Mouse (Mus musculus) embryonic facial prominence, embryonic 11.5 days (tissue): ENCODE measurements around the gene Pkd1l2. TPM values are rescaled to one million over a fixed set of nuclear protein-coding genes. Genes with fewer than 3 reads are reported as not detected.

Experiments used
- ATAC-seq: fragments of 200-750 bp; cut with Nextera tagmentation; replicated peaks from 2 replicates; pipeline ENCODE4 v1.8.0; 2017; ENCODE audit warnings: low read depth; ENCODE audit not compliant: insufficient number of reproducible peaks, low FRiP score, low TSS enrichment
- DNase-seq: peaks from one replicate; pipeline ENCODE4 v3.0.0-alpha.2; 2015; ENCODE audit warnings: low spot score
- H3K27ac ChIP-seq: fragments of 300-500 bp; sonication (generic); replicated peaks from 2 replicates; pipeline ENCODE4 v1.5.1; 2014; ENCODE audit warnings: mild to moderate bottlenecking, low read depth, low read length, control low read depth
- H3K27me3 ChIP-seq: fragments of 300-500 bp; sonication (generic); 2 replicates; pipeline ENCODE4 v1.6.1; 2014; ENCODE audit warnings: mild to moderate bottlenecking, low read length, moderate library complexity, mixed read lengths; ENCODE audit not compliant: control insufficient read depth, insufficient read depth
- H3K36me3 ChIP-seq: fragments of 300-500 bp; sonication (generic); replicated peaks from 2 replicates; pipeline ENCODE4 v1.6.1; 2014; ENCODE audit warnings: low read depth, mild to moderate bottlenecking, low read length, moderate library complexity, mixed read lengths; ENCODE audit not compliant: control insufficient read depth, insufficient read depth
- H3K4me1 ChIP-seq: fragments of 300-500 bp; sonication (generic); 2 replicates; pipeline ENCODE4 v1.6.1; 2014; ENCODE audit warnings: low read length, mixed read lengths; ENCODE audit not compliant: control insufficient read depth, insufficient read depth
- H3K4me2 ChIP-seq: fragments of 300-500 bp; sonication (generic); 2 replicates; pipeline ENCODE4 v1.6.1; 2014; ENCODE audit warnings: low read depth, mild to moderate bottlenecking, control low read depth, low read length, moderate library complexity
- H3K4me3 ChIP-seq: fragments of 300-500 bp; sonication (generic); 2 replicates; pipeline ENCODE4 v1.5.1; 2014; ENCODE audit warnings: low read depth, low read length, control low read depth
- H3K9ac ChIP-seq: fragments of 300-500 bp; sonication (generic); replicated peaks from 2 replicates; pipeline ENCODE4 v1.6.1; 2014; ENCODE audit warnings: mild to moderate bottlenecking, control low read depth, low read length
- H3K9me3 ChIP-seq: fragments of 300-500 bp; sonication (generic); replicated peaks from 2 replicates; pipeline ENCODE4 v1.6.1; 2016; ENCODE audit warnings: mild to moderate bottlenecking, low read length, inconsistent platforms, mixed read lengths; ENCODE audit not compliant: control insufficient read depth
- WGBS: fragments of 180-500 bp; shearing (Covaris S2); extraction: QIAGEN DNeasy Blood & Tissue Kit; methylation state at CpG from one replicate; pipeline ENCODE4 v1.1.7; 2014; 5-methylcytosine and 5-hydroxymethylcytosine counted together
- polyA plus RNA-seq: library from polyadenylated mRNA; unstranded; fragments of >200 nt; fragmentation: Nextera tagmentation; extraction: Ambion mirVana; gene quantifications from 2 replicates; pipeline ENCODE4 v1.2.1, GENCODE M21; 2014

Pkd1l2 gene
- polyA plus RNA-seq, 1 experiment from 2014 or later: not detected

DNA sequence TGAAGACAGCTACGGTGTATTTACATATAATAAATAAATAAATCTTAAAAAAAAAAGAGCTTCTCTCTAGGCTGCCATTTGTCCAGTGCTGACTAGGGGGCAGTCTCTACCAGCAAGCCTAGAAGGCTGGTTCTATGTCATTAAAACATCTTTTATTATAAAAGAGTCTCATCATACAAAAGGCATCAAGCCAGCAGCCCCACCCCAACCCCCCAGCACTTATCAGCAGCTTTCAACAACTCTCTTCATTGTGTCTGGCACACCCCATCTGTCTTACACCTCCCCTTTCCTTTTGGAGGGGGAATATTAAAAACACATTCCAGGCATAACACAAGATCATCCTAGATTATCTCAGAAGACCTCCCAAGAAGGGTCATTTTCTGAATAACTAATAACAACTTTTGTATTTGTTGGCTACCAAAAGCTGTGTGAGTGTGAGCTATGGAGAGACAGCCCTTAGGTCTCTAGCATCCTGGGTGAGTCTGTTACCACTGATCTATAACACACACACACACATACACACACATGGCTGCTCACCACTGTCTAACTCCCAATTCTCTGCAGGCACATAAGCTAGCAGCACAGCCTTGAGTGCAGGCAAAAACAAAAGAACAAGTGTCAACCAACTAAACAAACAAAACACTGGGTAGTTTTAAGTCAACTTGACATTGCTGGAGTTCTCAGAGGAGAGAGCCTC, 59.8 kb downstream of the Pkd1l2 start:
- no peaks in the 10 kb centered on the region for H3K9me3 ChIP-seq
- no peaks in the 10 kb centered on the region for H3K27me3 ChIP-seq
- no peak overlapping the region for H3K27ac ChIP-seq
- H3K4me3 ChIP-seq: no peak overlapping the region
- no peak for ATAC-seq
- H3K9ac ChIP-seq: no peak overlapping the region
- H3K4me1 ChIP-seq: no peaks in the 10 kb centered on the region
- H3K36me3 ChIP-seq: no peaks in the 10 kb centered on the region
- no peak overlapping the region for H3K4me2 ChIP-seq
- DNase-seq: no peak
- 76% methylated on average over 1 of the region's 1 CpGs for WGBS

DNA sequence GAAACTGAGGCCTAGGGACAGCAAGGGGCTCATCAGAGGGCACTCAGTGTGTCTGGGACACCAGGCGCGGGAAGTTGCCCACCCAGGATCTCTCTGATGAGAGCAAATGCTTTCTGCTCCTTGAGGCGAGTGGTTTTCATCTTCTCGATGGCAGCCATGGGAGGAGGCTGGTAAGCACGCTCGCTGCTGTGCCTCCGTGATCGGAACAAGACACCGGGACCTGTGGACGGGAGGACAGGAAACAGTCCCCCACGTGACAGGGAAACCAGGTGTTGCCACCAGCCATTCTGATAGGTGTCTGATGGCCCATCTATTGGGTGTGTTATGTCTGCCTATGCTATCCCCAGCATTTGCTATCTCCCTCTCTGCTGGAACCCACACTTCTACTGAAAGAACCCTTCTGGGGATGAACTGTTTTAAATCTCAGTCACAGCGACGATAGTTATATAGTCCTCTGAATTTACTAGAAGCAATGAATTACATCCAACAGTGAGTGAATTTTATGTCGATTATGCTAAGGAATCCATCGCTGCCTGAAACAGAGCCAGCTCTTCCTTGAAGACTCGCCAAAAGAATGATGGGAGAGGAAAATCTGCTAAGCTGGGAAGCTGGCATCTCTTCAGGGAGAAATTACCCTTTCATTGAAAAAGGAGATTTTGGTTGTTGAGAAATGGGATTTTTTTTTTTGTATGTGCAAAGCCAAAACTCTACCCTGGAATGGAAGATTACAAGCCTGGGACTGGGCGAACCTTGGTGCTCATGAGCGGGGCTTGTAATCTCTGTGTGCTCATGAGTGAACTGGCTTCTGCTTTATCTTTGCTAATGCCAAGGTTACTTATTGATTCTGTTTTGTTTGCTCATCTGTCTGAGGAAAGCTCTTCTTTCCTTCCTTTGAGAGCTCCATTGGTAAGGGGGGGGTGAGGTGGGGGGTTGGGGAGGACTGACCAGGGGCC, 62.6 kb downstream of the Pkd1l2 start:
- Histone ChIP-seq H3K4me1 (no peaks in the 10 kb centered on the region), H3K9ac (no peak overlapping the region), H3K36me3 (no peaks in the 10 kb centered on the region), H3K9me3 (no peaks in the 10 kb centered on the region), H3K4me3 (no peak overlapping the region), H3K27ac (no peak overlapping the region), H3K4me2 (no peak overlapping the region), H3K27me3 (no peaks in the 10 kb centered on the region)
- WGBS: 85% methylated on average over 18 of the region's 18 CpGs
- DNase-seq: no peak
- no peak for ATAC-seq

DNA sequence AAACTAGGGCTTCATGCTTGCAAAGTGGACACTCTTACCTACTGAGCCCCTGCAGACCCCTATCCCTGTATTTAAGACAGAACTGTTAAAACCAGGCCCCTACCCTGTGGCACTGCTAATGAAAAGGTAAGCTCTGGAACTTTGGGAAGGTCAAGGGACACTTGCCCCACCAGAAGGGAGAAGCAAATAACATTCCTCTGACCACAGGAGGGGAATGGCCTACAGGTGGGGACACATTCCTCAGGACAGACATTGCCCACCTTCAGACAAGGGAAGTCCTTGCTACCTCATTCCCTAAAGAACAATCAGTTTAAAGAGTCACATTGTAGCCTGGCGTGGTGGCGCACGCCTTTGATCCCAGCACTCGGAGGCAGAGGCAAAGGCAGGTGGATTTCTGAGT, 64.4 kb downstream of the Pkd1l2 start:
- ATAC-seq: no peak
- no peaks in the 10 kb centered on the region for H3K4me1 ChIP-seq
- H3K27me3 ChIP-seq: no peaks in the 10 kb centered on the region
- H3K4me2 ChIP-seq: no peak overlapping the region
- H3K9me3 ChIP-seq: no peaks in the 10 kb centered on the region
- H3K27ac ChIP-seq: no peak overlapping the region
- no peaks in the 10 kb centered on the region for H3K36me3 ChIP-seq
- H3K9ac ChIP-seq: no peak overlapping the region
- DNase-seq: no peak
- H3K4me3 ChIP-seq: no peak overlapping the region
- 89% methylated on average over 4 of the region's 4 CpGs for WGBS

DNA sequence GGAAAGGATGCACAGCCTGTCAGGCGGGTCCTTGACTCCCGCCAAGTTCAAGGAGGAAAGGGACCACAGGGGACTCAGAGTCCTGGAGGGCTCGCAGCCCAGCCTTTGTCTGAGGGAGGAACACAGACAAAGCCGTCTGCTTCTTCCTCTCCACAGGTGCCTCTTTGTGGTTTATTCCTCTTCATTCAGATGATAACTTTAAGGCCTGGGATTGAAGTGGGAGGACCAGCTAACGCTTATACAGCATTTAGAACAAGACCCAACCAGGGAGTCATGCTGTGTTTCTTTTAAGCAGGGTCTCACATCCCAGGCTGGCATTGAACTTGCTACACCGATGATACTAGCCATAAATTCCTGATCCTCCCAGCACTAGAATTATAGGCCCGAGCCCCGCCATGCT, 65.2 kb downstream of the Pkd1l2 start:
- WGBS: 40% methylated on average over 8 of the region's 8 CpGs
- DNase-seq: no peak

DNA sequence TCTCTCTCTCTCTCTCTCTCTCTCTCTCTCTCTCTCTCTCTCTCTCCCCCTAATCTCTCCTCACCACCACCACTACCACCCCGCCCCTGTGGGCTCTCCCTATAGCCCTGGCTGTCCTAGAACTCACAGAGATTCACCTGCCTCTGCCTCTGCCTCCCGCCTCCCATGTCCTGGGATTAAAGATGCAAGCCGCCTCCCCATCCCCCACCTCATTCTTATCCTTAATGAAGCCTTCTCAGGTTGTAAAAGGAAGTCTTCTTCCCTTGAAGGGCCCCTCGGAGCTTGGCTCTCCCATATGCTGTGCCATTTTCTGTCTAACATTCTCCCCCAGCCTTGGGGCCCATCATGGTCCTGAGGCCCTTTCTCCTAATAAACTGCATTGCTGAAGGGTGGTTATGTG, 66.6 kb downstream of the Pkd1l2 start:
- no peak for ATAC-seq

More for the DNA sequence above, 65.2 kb downstream of the Pkd1l2 start:
- no peak overlapping the region for H3K9ac ChIP-seq
- H3K4me1 ChIP-seq: no peaks in the 10 kb centered on the region
- no peak overlapping the region for H3K27ac ChIP-seq
- no peak overlapping the region for H3K4me2 ChIP-seq
- ATAC-seq: no peak
- no peak overlapping the region for H3K4me3 ChIP-seq
- H3K27me3 ChIP-seq: no peaks in the 10 kb centered on the region
- H3K36me3 ChIP-seq: no peaks in the 10 kb centered on the region
- H3K9me3 ChIP-seq: no peaks in the 10 kb centered on the region

DNA sequence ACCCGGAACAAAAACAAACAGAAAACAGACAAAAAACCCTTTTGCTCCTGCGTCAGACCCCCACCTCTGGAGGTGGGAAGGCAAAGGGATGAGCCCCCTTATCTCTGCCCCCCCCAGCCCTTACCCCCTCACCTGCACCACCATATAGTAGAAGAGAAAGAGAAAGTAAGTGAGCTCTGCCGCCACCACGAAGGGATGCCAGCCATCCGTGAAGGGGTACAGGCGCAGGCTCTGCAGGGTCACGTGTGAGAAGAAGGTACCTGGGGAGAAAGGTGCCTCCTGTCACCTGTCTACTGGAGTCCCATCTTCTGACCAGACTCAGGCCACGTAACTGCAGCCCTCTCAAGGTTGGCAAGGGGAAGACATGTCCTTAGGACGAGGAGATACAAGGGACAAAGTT, 70.9 kb downstream of the Pkd1l2 start:
- WGBS: 88% methylated on average over 9 of the region's 9 CpGs
- ATAC-seq (no peak), DNase-seq (no peak)
- Histone ChIP-seq H3K4me1 (no peaks in the 10 kb centered on the region), H3K4me2 (no peak overlapping the region), H3K27ac (no peak overlapping the region), H3K9me3 (no peaks in the 10 kb centered on the region), H3K9ac (no peak overlapping the region), H3K27me3 (no peaks in the 10 kb centered on the region), H3K36me3 (no peaks in the 10 kb centered on the region), H3K4me3 (no peak overlapping the region)

More for the DNA sequence above, 66.6 kb downstream of the Pkd1l2 start:
- H3K4me2 ChIP-seq: no peak overlapping the region
- H3K4me3 ChIP-seq: no peak overlapping the region
- no peak overlapping the region for H3K27ac ChIP-seq
- H3K27me3 ChIP-seq: no peaks in the 10 kb centered on the region
- 67% methylated on average over 4 of the region's 4 CpGs for WGBS
- no peaks in the 10 kb centered on the region for H3K9me3 ChIP-seq
- no peaks in the 10 kb centered on the region for H3K36me3 ChIP-seq
- no peak overlapping the region for H3K9ac ChIP-seq
- DNase-seq: no peak
- no peaks in the 10 kb centered on the region for H3K4me1 ChIP-seq

DNA sequence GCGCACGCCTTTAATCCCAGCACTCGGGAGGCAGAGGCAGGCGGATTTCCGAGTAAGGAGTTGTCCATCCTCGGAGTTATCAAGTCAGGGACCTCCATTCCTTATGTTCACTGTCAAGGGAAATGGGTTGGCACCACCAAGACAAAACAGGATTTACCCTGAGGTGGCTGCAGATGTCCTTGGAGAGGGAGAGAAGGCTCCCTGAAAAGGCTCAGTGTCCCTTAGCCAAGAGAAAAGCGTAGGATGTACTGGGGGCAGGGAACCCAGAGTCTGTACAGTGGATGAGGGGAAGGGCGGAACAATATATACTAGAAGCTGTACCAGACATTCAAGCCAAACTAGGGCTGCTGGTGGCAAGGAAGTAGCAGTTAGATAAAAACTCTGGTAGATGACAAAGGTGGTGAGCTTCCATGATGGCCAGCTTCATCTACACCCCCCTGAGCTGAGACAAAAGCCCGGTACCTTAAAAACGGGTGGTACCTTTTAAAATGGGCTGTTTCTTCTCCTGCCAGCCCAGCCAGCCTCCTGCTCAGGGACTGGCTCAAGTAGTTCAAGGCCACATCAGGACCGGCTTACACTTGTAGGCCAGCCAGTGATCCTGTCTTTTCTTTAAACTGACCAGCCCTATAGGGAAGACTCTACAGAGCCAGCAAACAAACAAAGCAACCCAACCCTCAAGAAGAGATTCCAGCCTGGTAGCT, 88.1 kb downstream of the Pkd1l2 start:
- Histone ChIP-seq H3K4me3 (peak overlapping the region; percentile 64), H3K9me3 (no peaks in the 10 kb centered on the region), H3K4me2 (peak overlapping the region; percentile 38; the same call in 1 of the 2 replicates), H3K4me1 (no peaks in the 10 kb centered on the region), H3K27me3 (no peaks in the 10 kb centered on the region), H3K27ac (no peak overlapping the region), H3K36me3 (no peaks in the 10 kb centered on the region), H3K9ac (no peak overlapping the region; the same call in 1 of the 2 replicates)
- DNase-seq (no peak), ATAC-seq (no peak)
- 66% methylated on average over 11 of the region's 11 CpGs for WGBS
